Mouse (Mus musculus): ENCODE data around the gene Setd5. TPM values are rescaled to one million over a fixed set of nuclear protein-coding genes. Genes with fewer than 3 reads are reported as not detected.

Setd5 gene
- total RNA-seq, 2 experiments from 2014 or later, result 54.8 to 82.3 TPM

GRCm38 (mm10) chr6:113054552-113055107 is 22.5 kb upstream of the Setd5 start:
- DNase-seq, result no peak

GRCm38 (mm10) chr6:113060892-113061563 is 16.1 kb upstream of the Setd5 start:
- DNase-seq, result no peak

- no peak for DNase-seq
Measured at GRCm38 (mm10) chr6:113062253-113062652, 14.9 kb upstream of the Setd5 start.

- no peak for DNase-seq
Measured at GRCm38 (mm10) chr6:113063363-113063762, 13.8 kb upstream of the Setd5 start.

GRCm38 (mm10) chr6:113065186-113065585 is 12.0 kb upstream of the Setd5 start:
- no peak for DNase-seq

- no peak for DNase-seq
Measured at GRCm38 (mm10) chr6:113069154-113069553, 8.0 kb upstream of the Setd5 start.

- DNase-seq, result no peak
Measured at GRCm38 (mm10) chr6:113075261-113075660, 1.9 kb upstream of the Setd5 start.

GRCm38 (mm10) chr6:113076012-113076685 is 1.0 kb upstream of the Setd5 start:
- peak; percentile 98 for DNase-seq

GRCm38 (mm10) chr6:113077569-113078030 is 435 bp downstream of the Setd5 start:
- no peak for DNase-seq

GRCm38 (mm10) chr6:113078031-113078721 is 1.0 kb downstream of the Setd5 start:
- DNase-seq, result peak; percentile 16

- peak; percentile 24 for DNase-seq
Measured at GRCm38 (mm10) chr6:113079492-113079891, 2.3 kb downstream of the Setd5 start.

- no peak for DNase-seq
Measured at GRCm38 (mm10) chr6:113082229-113082628, 5.1 kb downstream of the Setd5 start.

- DNase-seq, result no peak
Measured at GRCm38 (mm10) chr6:113084590-113084989, 7.4 kb downstream of the Setd5 start.

GRCm38 (mm10) chr6:113093206-113093605 is 16.0 kb downstream of the Setd5 start:
- no peak for DNase-seq

- no peak for DNase-seq
Measured at GRCm38 (mm10) chr6:113095547-113095946, 18.4 kb downstream of the Setd5 start.

GRCm38 (mm10) chr6:113097662-113098061 is 20.5 kb downstream of the Setd5 start:
- DNase-seq, result no peak

GRCm38 (mm10) chr6:113099640-113100289 is 22.6 kb downstream of the Setd5 start:
- peak; percentile 80 for DNase-seq

GRCm38 (mm10) chr6:113102541-113102940 is 25.4 kb downstream of the Setd5 start:
- no peak for DNase-seq

GRCm38 (mm10) chr6:113103765-113104164 is 26.6 kb downstream of the Setd5 start:
- peak; percentile 19 for DNase-seq

- no peak for DNase-seq
Measured at GRCm38 (mm10) chr6:113109378-113109777, 32.2 kb downstream of the Setd5 start.

- no peak for DNase-seq
Measured at GRCm38 (mm10) chr6:113109956-113110355, 32.8 kb downstream of the Setd5 start.

GRCm38 (mm10) chr6:113120806-113121205 is 43.6 kb downstream of the Setd5 start:
- no peak for DNase-seq

Measured in gastrocnemius, postnatal 10 days (tissue).